Mouse (Mus musculus): ENCODE results near the gene Trim32. TPM values are rescaled to one million over a fixed set of nuclear protein-coding genes. Genes with fewer than 3 reads are reported as not detected.

Gene Trim32
- 46.8 and 54.2 TPM in 2 replicates for polyA plus RNA-seq (2014; fragmentation: Nextera tagmentation; extraction: Ambion mirVana)

- peak; percentile 98 for ATAC-seq (ENCODE audit: insufficient read depth)
- H3K4me3 ChIP-seq (ENCODE audit: low read depth, low read length) = peak within 1 kb of the TSS; percentile 67
- H3K9me3 ChIP-seq (ENCODE audit: low read depth, low read length) = no peaks in the 10 kb centered on the region
- H3K9ac ChIP-seq = peak within 1 kb of the TSS; percentile 80
- no peaks in the 10 kb centered on the region for H3K27me3 ChIP-seq (ENCODE audit: insufficient read depth, low read length)
- H3K4me1 ChIP-seq (ENCODE audit: insufficient read depth) = peaks cover 3% of the 10 kb centered on the region; the same call in 1 of the 2 replicates
- H3K36me3 ChIP-seq (ENCODE audit: insufficient read depth) = no peaks in the 10 kb centered on the region
- H3K4me2 ChIP-seq = peak within 1 kb of the TSS; percentile 79
- peak; percentile 99 for DNase-seq
- 0 out of 2 replicates have a peak, but pooled peaks have one; percentile 8 for TF ChIP-seq CTCF (IDR thresholded peaks at IDR 0.05; ENCODE audit: low read depth)
- H3K27ac ChIP-seq (ENCODE audit: low read depth) = peak within 1 kb of the TSS; percentile 51; the same call in 1 of the 2 replicates
- 3% methylated on average over 33 of the region's 33 CpGs for WGBS
Measured at GRCm38 (mm10) chr4:65604504-65605150, at the start of gene Trim32. Trim32 (plus strand) TSS chr4:65604986.

- no peak overlapping the region for H3K9ac ChIP-seq
- no peaks in the 10 kb centered on the region for H3K4me1 ChIP-seq (ENCODE audit: insufficient read depth)
- ATAC-seq (ENCODE audit: insufficient read depth) = no peak
- WGBS = 41% methylated on average over 4 of the region's 4 CpGs
- H3K36me3 ChIP-seq (ENCODE audit: insufficient read depth) = no peaks in the 10 kb centered on the region
- TF ChIP-seq CTCF (IDR thresholded peaks at IDR 0.05; ENCODE audit: low read depth) = no peak
- no peak overlapping the region for H3K4me3 ChIP-seq (ENCODE audit: low read depth, low read length)
- DNase-seq = no peak
- no peak overlapping the region for H3K27ac ChIP-seq (ENCODE audit: low read depth)
- no peak overlapping the region for H3K4me2 ChIP-seq
- no peaks in the 10 kb centered on the region for H3K27me3 ChIP-seq (ENCODE audit: insufficient read depth, low read length)
- H3K9me3 ChIP-seq (ENCODE audit: low read depth, low read length) = no peaks in the 10 kb centered on the region
Measured at GRCm38 (mm10) chr4:65565493-65565892, 39.3 kb upstream of the Trim32 start.

- Histone ChIP-seq H3K36me3 (ENCODE audit: insufficient read depth) (no peaks in the 10 kb centered on the region), H3K9ac (no peak overlapping the region), H3K4me1 (ENCODE audit: insufficient read depth) (peaks cover 3% of the 10 kb centered on the region; the same call in 1 of the 2 replicates), H3K9me3 (ENCODE audit: low read depth, low read length) (no peaks in the 10 kb centered on the region), H3K4me3 (ENCODE audit: low read depth, low read length) (no peak overlapping the region), H3K4me2 (no peak overlapping the region), H3K27ac (ENCODE audit: low read depth) (no peak overlapping the region), H3K27me3 (ENCODE audit: insufficient read depth, low read length) (no peaks in the 10 kb centered on the region)
- DNase-seq (peak; percentile 57), ATAC-seq (ENCODE audit: insufficient read depth) (no peak)
- peak; percentile 17; the same call in 1 of the 2 replicates for TF ChIP-seq CTCF (IDR thresholded peaks at IDR 0.05; ENCODE audit: low read depth)
- WGBS = 41% methylated on average over 1 of the region's 1 CpGs
Measured at GRCm38 (mm10) chr4:65580254-65580653, 24.5 kb upstream of the Trim32 start.

GRCm38 (mm10) chr4:65586947-65587346, 17.8 kb upstream of the Trim32 start:
- H3K9ac ChIP-seq = no peak overlapping the region
- H3K9me3 ChIP-seq (ENCODE audit: low read depth, low read length) = no peaks in the 10 kb centered on the region
- no peak overlapping the region for H3K27ac ChIP-seq (ENCODE audit: low read depth)
- no peak overlapping the region for H3K4me2 ChIP-seq
- ATAC-seq (ENCODE audit: insufficient read depth) (no peak), DNase-seq (peak; percentile 15)
- H3K36me3 ChIP-seq (ENCODE audit: insufficient read depth) = no peaks in the 10 kb centered on the region
- H3K4me3 ChIP-seq (ENCODE audit: low read depth, low read length) = no peak overlapping the region
- peaks cover 3% of the 10 kb centered on the region; the same call in 1 of the 2 replicates for H3K4me1 ChIP-seq (ENCODE audit: insufficient read depth)
- WGBS = 48% methylated on average over 5 of the region's 5 CpGs
- no peak for TF ChIP-seq CTCF (IDR thresholded peaks at IDR 0.05; ENCODE audit: low read depth)
- no peaks in the 10 kb centered on the region for H3K27me3 ChIP-seq (ENCODE audit: insufficient read depth, low read length)

- H3K9ac ChIP-seq = no peak overlapping the region
- no peaks in the 10 kb centered on the region for H3K27me3 ChIP-seq (ENCODE audit: insufficient read depth, low read length)
- no peaks in the 10 kb centered on the region for H3K36me3 ChIP-seq (ENCODE audit: insufficient read depth)
- peak; percentile 79 for TF ChIP-seq CTCF (IDR thresholded peaks at IDR 0.05; ENCODE audit: low read depth)
- no peak overlapping the region for H3K27ac ChIP-seq (ENCODE audit: low read depth)
- no peak overlapping the region for H3K4me3 ChIP-seq (ENCODE audit: low read depth, low read length)
- peak; percentile 70; the same call in 1 of the 2 replicates for ATAC-seq (ENCODE audit: insufficient read depth)
- H3K4me1 ChIP-seq (ENCODE audit: insufficient read depth) = no peaks in the 10 kb centered on the region
- peak; percentile 88 for DNase-seq
- no peak overlapping the region for H3K4me2 ChIP-seq
- H3K9me3 ChIP-seq (ENCODE audit: low read depth, low read length) = no peaks in the 10 kb centered on the region
Measured at GRCm38 (mm10) chr4:65589780-65590179, 15.0 kb upstream of the Trim32 start.

GRCm38 (mm10) chr4:65594601-65595369, 10.0 kb upstream of the Trim32 start:
- 65% methylated on average over 5 of the region's 5 CpGs for WGBS
- TF ChIP-seq CTCF (IDR thresholded peaks at IDR 0.05; ENCODE audit: low read depth) = no peak
- DNase-seq = no peak
- ATAC-seq (ENCODE audit: insufficient read depth) = no peak
- H3K27me3 ChIP-seq (ENCODE audit: insufficient read depth, low read length) = no peaks in the 10 kb centered on the region
- no peaks in the 10 kb centered on the region for H3K4me1 ChIP-seq (ENCODE audit: insufficient read depth)
- no peak overlapping the region for H3K9ac ChIP-seq
- no peaks in the 10 kb centered on the region for H3K9me3 ChIP-seq (ENCODE audit: low read depth, low read length)
- H3K27ac ChIP-seq (ENCODE audit: low read depth) = no peak overlapping the region
- H3K36me3 ChIP-seq (ENCODE audit: insufficient read depth) = no peaks in the 10 kb centered on the region
- no peak overlapping the region for H3K4me3 ChIP-seq (ENCODE audit: low read depth, low read length)
- no peak overlapping the region for H3K4me2 ChIP-seq

GRCm38 (mm10) chr4:65605151-65605702, 441 bp downstream of the Trim32 start:
- peak; percentile 88 for ATAC-seq (ENCODE audit: insufficient read depth)

More at GRCm38 (mm10) chr4:65605151-65605702, 441 bp downstream of the Trim32 start:
- Histone ChIP-seq H3K36me3 (ENCODE audit: insufficient read depth) (no peaks in the 10 kb centered on the region), H3K27me3 (ENCODE audit: insufficient read depth, low read length) (no peaks in the 10 kb centered on the region), H3K4me1 (ENCODE audit: insufficient read depth) (peaks cover 3% of the 10 kb centered on the region; the same call in 1 of the 2 replicates), H3K27ac (ENCODE audit: low read depth) (0 out of 2 replicates have a peak overlapping the region, but pooled peaks have one; percentile 50), H3K4me3 (ENCODE audit: low read depth, low read length) (peak overlapping the region; percentile 67), H3K4me2 (peak overlapping the region; percentile 79), H3K9ac (peak overlapping the region; percentile 80), H3K9me3 (ENCODE audit: low read depth, low read length) (no peaks in the 10 kb centered on the region)
- DNase-seq = no peak
- TF ChIP-seq CTCF (IDR thresholded peaks at IDR 0.05; ENCODE audit: low read depth) = no peak
- under 1% methylated on average over 21 of the region's 21 CpGs for WGBS
